Mouse (Mus musculus) CH12.LX (cell line): ENCODE data around the gene Cacna1b.

Experiments
- CTCF ChIP-seq, 2 experiments: IDR thresholded peaks in 1 of 2; conservative IDR thresholded peaks in 1 of 2; 2 replicates each; pipeline ENCODE4 v1.5.1; 2011 to 2012; ENCODE audit warnings: low read depth in 2 of 2, low read length in 2 of 2, improper control_type of control experiment in 1 of 2, inconsistent platforms in 1 of 2, mild to moderate bottlenecking in 1 of 2, moderate library complexity in 1 of 2
- ZNF384 ChIP-seq: IDR thresholded peaks from 2 replicates; pipeline ENCODE4 v1.6.1; 2012; ENCODE audit warnings: low read depth, low read length, improper control_type of control experiment, inconsistent platforms

- TF ChIP-seq CTCF (conservative IDR thresholded peaks at IDR 0.05 in 1 of 2, IDR thresholded peaks at IDR 0.05 in 1 of 2; ENCODE audit: low read depth in 2 of 2, low read length in 2 of 2): no peak
- TF ChIP-seq ZNF384: no peak
These were observed 88.4 kb downstream of the Cacna1b start for GRCm38 (mm10) chr2:24674432-24675006.
